Mouse (Mus musculus): ENCODE measurements at regions not wholly inside any gene's neighbourhood (a gene's known extent, or its start where the extent isn't known, plus 50 kb on each side); places are given as distances from the start of the nearest gene placed in this dataset.
A peak's percentile ranks its signal among the peaks of the same experiment; 100 is the strongest.

DNA sequence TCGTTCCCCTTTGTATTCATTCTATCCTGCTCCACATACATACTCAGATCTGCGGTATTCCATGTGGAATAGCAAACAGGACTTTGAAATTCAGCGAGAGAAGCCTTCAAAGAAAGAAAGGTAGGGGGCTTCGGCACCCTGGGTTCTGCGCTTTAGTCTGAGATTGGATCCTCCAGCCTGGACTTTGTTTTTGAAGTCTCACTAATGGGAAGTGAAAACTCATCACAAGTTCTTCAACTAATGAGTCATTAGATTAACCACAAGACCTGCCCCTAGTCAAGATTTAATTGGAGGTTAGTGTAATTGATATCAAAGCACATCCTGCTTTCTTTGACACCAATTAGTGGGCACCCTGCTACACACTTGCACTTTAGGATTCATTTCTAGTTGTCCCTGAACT, 492.5 kb upstream of the Zfp960 start:
- Histone ChIP-seq H3ac (ENCODE audit: control insufficient read depth, insufficient read length) (no peak overlapping the region), H3K36me3 (ENCODE audit: control insufficient read depth, insufficient read depth) (no peaks in the 10 kb centered on the region), H3K4me2 (ENCODE audit: low read depth) (no peak overlapping the region), H3K79me2 (ENCODE audit: control insufficient read depth, insufficient read depth) (no peaks in the 10 kb centered on the region), H3K27me3 (ENCODE audit: control insufficient read depth, insufficient read depth, insufficient read length) (no peaks in the 10 kb centered on the region), H3K4me3 (no peak overlapping the region)
- TF ChIP-seq REST (IDR thresholded peaks at IDR 0.05; ENCODE audit: insufficient read depth, insufficient read length) (no peak), USF1 (IDR thresholded peaks at IDR 0.05; ENCODE audit: low read depth) (no peak), POLR2A (IDR thresholded peaks at IDR 0.05; ENCODE audit: insufficient read length, low read depth) (no peak), E2F4 (IDR thresholded peaks at IDR 0.05; ENCODE audit: insufficient read depth) (no peak), MYOD1 (IDR thresholded peaks at IDR 0.05; ENCODE audit: control insufficient read depth in 1 of 3, insufficient read length in 2 of 3, low read depth in 2 of 3) (no peak), POLR2AphosphoS2 (IDR thresholded peaks at IDR 0.05; ENCODE audit: insufficient read length, low read depth) (no peak), MYOG (IDR thresholded peaks at IDR 0.05; ENCODE audit: control insufficient read depth in 1 of 3, insufficient read depth in 1 of 3, insufficient read length in 2 of 3, low read depth in 2 of 3) (no peak), TCF3 (IDR thresholded peaks at IDR 0.05; ENCODE audit: insufficient read length, low read depth) (no peak), TCF12 (IDR thresholded peaks at IDR 0.05; ENCODE audit: insufficient read depth, poor library complexity, severe bottlenecking) (no peak), MAX (IDR thresholded peaks at IDR 0.05; ENCODE audit: low read depth) (no peak), SRF (IDR thresholded peaks at IDR 0.05; ENCODE audit: control insufficient read depth, insufficient read length, low read depth) (no peak), CEBPB (IDR thresholded peaks at IDR 0.05; ENCODE audit: insufficient read depth, poor library complexity, severe bottlenecking) (no peak)

DNA sequence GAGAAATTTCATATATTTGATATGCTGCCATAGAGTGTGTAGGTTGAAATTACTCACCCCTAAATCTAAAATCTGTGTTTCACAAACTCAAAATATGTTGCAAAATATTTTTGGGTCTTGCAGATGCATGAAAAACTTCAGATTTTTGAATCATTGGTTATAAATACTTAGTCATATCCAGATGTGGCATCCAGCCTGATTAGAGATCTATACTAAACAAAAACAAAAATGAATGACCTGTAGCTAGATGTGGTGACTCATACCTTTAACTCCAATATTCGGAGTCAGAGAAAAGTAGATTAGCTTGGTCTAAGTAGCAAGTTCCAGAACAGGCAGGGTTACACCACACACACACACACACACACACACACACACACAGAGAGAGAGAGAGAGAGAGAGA, 475.1 kb upstream of the Zfp960 start:
- H3K36me3 ChIP-seq (ENCODE audit: control insufficient read depth, insufficient read depth), result no peaks in the 10 kb centered on the region
- TF ChIP-seq USF1 (IDR thresholded peaks at IDR 0.05; ENCODE audit: low read depth) (no peak), MYOG (IDR thresholded peaks at IDR 0.05; ENCODE audit: control insufficient read depth in 1 of 3, insufficient read depth in 1 of 3, insufficient read length in 2 of 3, low read depth in 2 of 3) (no peak), SRF (IDR thresholded peaks at IDR 0.05; ENCODE audit: control insufficient read depth, insufficient read length, low read depth) (no peak), POLR2AphosphoS2 (IDR thresholded peaks at IDR 0.05; ENCODE audit: insufficient read length, low read depth) (no peak), TCF3 (IDR thresholded peaks at IDR 0.05; ENCODE audit: insufficient read length, low read depth) (no peak), CEBPB (IDR thresholded peaks at IDR 0.05; ENCODE audit: insufficient read depth, poor library complexity, severe bottlenecking) (no peak), REST (IDR thresholded peaks at IDR 0.05; ENCODE audit: insufficient read depth, insufficient read length) (no peak), MYOD1 (IDR thresholded peaks at IDR 0.05; ENCODE audit: control insufficient read depth in 1 of 3, insufficient read length in 2 of 3, low read depth in 2 of 3) (no peak), TCF12 (IDR thresholded peaks at IDR 0.05; ENCODE audit: insufficient read depth, poor library complexity, severe bottlenecking) (no peak), POLR2A (IDR thresholded peaks at IDR 0.05; ENCODE audit: insufficient read length, low read depth) (no peak), E2F4 (IDR thresholded peaks at IDR 0.05; ENCODE audit: insufficient read depth) (no peak), MAX (IDR thresholded peaks at IDR 0.05; ENCODE audit: low read depth) (no peak)
- no peak overlapping the region for H3K4me2 ChIP-seq (ENCODE audit: low read depth)
- H3K27me3 ChIP-seq (ENCODE audit: control insufficient read depth, insufficient read depth, insufficient read length), result no peaks in the 10 kb centered on the region
- no peak overlapping the region for H3K4me3 ChIP-seq
- H3ac ChIP-seq (ENCODE audit: control insufficient read depth, insufficient read length), result no peak overlapping the region
- no peaks in the 10 kb centered on the region for H3K79me2 ChIP-seq (ENCODE audit: control insufficient read depth, insufficient read depth)

DNA sequence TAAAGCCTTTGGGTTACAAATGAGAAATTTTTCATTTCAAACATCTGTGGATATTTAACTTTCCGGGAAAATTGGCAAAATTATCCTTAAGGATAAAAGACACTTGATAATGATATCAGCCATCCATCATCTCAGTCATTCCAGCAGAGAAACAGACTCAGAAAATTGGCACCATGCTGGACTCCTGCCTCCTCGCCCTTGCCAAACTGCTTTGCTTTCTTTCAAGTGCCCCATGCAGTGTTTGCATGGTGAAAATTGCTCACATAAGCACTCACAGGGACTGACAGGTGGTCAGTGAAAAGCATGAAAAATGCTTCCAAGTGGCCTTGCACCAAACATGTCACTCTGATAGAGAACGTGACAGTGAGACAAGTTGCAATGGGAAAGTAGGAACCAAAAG, 464.2 kb upstream of the Zfp960 start:
- no peaks in the 10 kb centered on the region for H3K79me2 ChIP-seq (ENCODE audit: control insufficient read depth, insufficient read depth)
- H3K4me2 ChIP-seq (ENCODE audit: low read depth), result peak overlapping the region; percentile 44
- H3K36me3 ChIP-seq (ENCODE audit: control insufficient read depth, insufficient read depth), result no peaks in the 10 kb centered on the region
- no peaks in the 10 kb centered on the region for H3K27me3 ChIP-seq (ENCODE audit: control insufficient read depth, insufficient read depth, insufficient read length)
- no peak overlapping the region for H3ac ChIP-seq (ENCODE audit: control insufficient read depth, insufficient read length)
- no peak for TF ChIP-seq POLR2A (IDR thresholded peaks at IDR 0.05; ENCODE audit: insufficient read length, low read depth)
- no peak for TF ChIP-seq MYOG (IDR thresholded peaks at IDR 0.05; ENCODE audit: control insufficient read depth in 1 of 3, insufficient read depth in 1 of 3, insufficient read length in 2 of 3, low read depth in 2 of 3)
- TF ChIP-seq CEBPB (IDR thresholded peaks at IDR 0.05; ENCODE audit: insufficient read depth, poor library complexity, severe bottlenecking), result no peak
- TF ChIP-seq MYOD1 (IDR thresholded peaks at IDR 0.05; ENCODE audit: control insufficient read depth in 1 of 3, insufficient read length in 2 of 3, low read depth in 2 of 3), result no peak
- no peak for TF ChIP-seq E2F4 (IDR thresholded peaks at IDR 0.05; ENCODE audit: insufficient read depth)
- TF ChIP-seq MAX (IDR thresholded peaks at IDR 0.05; ENCODE audit: low read depth), result no peak
- TF ChIP-seq REST (IDR thresholded peaks at IDR 0.05; ENCODE audit: insufficient read depth, insufficient read length), result no peak
- TF ChIP-seq POLR2AphosphoS2 (IDR thresholded peaks at IDR 0.05; ENCODE audit: insufficient read length, low read depth), result no peak
- TF ChIP-seq TCF12 (IDR thresholded peaks at IDR 0.05; ENCODE audit: insufficient read depth, poor library complexity, severe bottlenecking), result no peak
- TF ChIP-seq SRF (IDR thresholded peaks at IDR 0.05; ENCODE audit: control insufficient read depth, insufficient read length, low read depth), result no peak
- no peak for TF ChIP-seq USF1 (IDR thresholded peaks at IDR 0.05; ENCODE audit: low read depth)
- TF ChIP-seq TCF3 (IDR thresholded peaks at IDR 0.05; ENCODE audit: insufficient read length, low read depth), result no peak
- H3K4me3 ChIP-seq, result no peak overlapping the region

DNA sequence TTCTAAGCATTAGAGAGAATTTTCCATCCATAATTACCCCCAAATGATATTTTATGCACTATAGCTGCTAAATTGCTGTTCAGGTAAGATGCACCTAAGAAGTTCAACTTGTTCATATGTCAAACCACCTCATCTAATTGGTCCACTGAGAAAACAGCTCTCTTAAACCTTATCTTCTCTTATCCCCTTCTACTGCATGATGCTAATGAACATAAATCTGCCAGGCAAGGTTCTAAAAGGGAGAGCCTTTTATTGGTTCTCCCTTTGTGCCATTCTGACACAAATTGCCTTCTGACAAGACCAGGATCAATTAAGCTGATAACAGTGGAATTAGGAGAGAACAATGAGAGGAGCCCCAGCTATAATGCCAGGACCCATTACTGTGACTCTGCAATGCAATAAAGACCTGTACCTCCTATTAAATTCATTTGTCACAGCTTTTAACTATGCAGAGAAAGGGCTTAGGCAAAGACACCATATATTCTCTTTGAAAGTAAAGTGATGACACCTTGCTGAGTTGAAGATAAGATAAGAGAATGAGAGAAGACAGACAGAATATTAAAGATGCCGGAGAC, 451.4 kb upstream of the Zfp960 start:
- Histone ChIP-seq H3K27me3 (ENCODE audit: control insufficient read depth, insufficient read depth, insufficient read length) (no peaks in the 10 kb centered on the region), H3K79me2 (ENCODE audit: control insufficient read depth, insufficient read depth) (no peaks in the 10 kb centered on the region), H3K4me2 (ENCODE audit: low read depth) (no peak overlapping the region), H3K4me3 (no peak overlapping the region), H3K36me3 (ENCODE audit: control insufficient read depth, insufficient read depth) (no peaks in the 10 kb centered on the region), H3ac (ENCODE audit: control insufficient read depth, insufficient read length) (no peak overlapping the region)
- TF ChIP-seq REST (IDR thresholded peaks at IDR 0.05; ENCODE audit: insufficient read depth, insufficient read length), result no peak
- TF ChIP-seq USF1 (IDR thresholded peaks at IDR 0.05; ENCODE audit: low read depth), result no peak
- TF ChIP-seq POLR2A (IDR thresholded peaks at IDR 0.05; ENCODE audit: insufficient read length, low read depth), result no peak
- no peak for TF ChIP-seq E2F4 (IDR thresholded peaks at IDR 0.05; ENCODE audit: insufficient read depth)
- TF ChIP-seq MAX (IDR thresholded peaks at IDR 0.05; ENCODE audit: low read depth), result no peak
- no peak for TF ChIP-seq MYOD1 (IDR thresholded peaks at IDR 0.05; ENCODE audit: control insufficient read depth in 1 of 3, insufficient read length in 2 of 3, low read depth in 2 of 3)
- no peak for TF ChIP-seq SRF (IDR thresholded peaks at IDR 0.05; ENCODE audit: control insufficient read depth, insufficient read length, low read depth)

All from myocyte (in vitro differentiated cells).